Mouse (Mus musculus): ENCODE data around the gene Hdac4. TPM values are rescaled to one million over a fixed set of nuclear protein-coding genes. Genes with fewer than 3 reads are reported as not detected.

Gene Hdac4
- polyA plus RNA-seq, 1 experiment from 2014 or later: 22.0 TPM

- Histone ChIP-seq H3K27ac (ENCODE audit: low read depth, low read length) (no peak overlapping the region), H3K4me3 (ENCODE audit: low read length) (no peak overlapping the region), H3K27me3 (ENCODE audit: control insufficient read depth, insufficient read depth, low read length) (no peaks in the 10 kb centered on the region), H3K36me3 (ENCODE audit: control insufficient read depth, insufficient read depth, low read length) (no peaks in the 10 kb centered on the region), H3K4me2 (replicated peaks; ENCODE audit: low read depth, low read length) (no peak overlapping the region), H3K4me1 (ENCODE audit: control insufficient read depth, insufficient read depth, low read length) (peaks cover 11% of the 10 kb centered on the region; the same call in 1 of the 2 replicates), H3K9me3 (ENCODE audit: control insufficient read depth, low read length) (no peaks in the 10 kb centered on the region), H3K9ac (ENCODE audit: low read depth, low read length) (no peak overlapping the region)
- 73% methylated on average over 3 of the region's 3 CpGs for WGBS
- no peak for ATAC-seq (ENCODE audit: low FRiP score, low TSS enrichment)
These were observed 65.7 kb downstream of the Hdac4 start for GRCm38 (mm10) chr1:92129751-92130150.

- Histone ChIP-seq H3K9me3 (ENCODE audit: control insufficient read depth, low read length) (no peaks in the 10 kb centered on the region), H3K4me2 (replicated peaks; ENCODE audit: low read depth, low read length) (no peak overlapping the region), H3K36me3 (ENCODE audit: control insufficient read depth, insufficient read depth, low read length) (no peaks in the 10 kb centered on the region), H3K9ac (ENCODE audit: low read depth, low read length) (no peak overlapping the region), H3K27me3 (ENCODE audit: control insufficient read depth, insufficient read depth, low read length) (no peaks in the 10 kb centered on the region), H3K4me1 (ENCODE audit: control insufficient read depth, insufficient read depth, low read length) (peaks cover 11% of the 10 kb centered on the region; the same call in 1 of the 2 replicates), H3K27ac (ENCODE audit: low read depth, low read length) (no peak overlapping the region), H3K4me3 (ENCODE audit: low read length) (no peak overlapping the region)
- no peak for ATAC-seq (ENCODE audit: low FRiP score, low TSS enrichment)
- 73% methylated on average over 6 of the region's 6 CpGs for WGBS
These were observed 67.7 kb downstream of the Hdac4 start for GRCm38 (mm10) chr1:92127785-92128184.

- 82% methylated on average over 1 of the region's 1 CpGs for WGBS
- H3K36me3 ChIP-seq (ENCODE audit: control insufficient read depth, insufficient read depth, low read length): no peaks in the 10 kb centered on the region
- no peaks in the 10 kb centered on the region for H3K9me3 ChIP-seq (ENCODE audit: control insufficient read depth, low read length)
- no peak overlapping the region for H3K4me3 ChIP-seq (ENCODE audit: low read length)
- H3K9ac ChIP-seq (ENCODE audit: low read depth, low read length): no peak overlapping the region
- H3K27ac ChIP-seq (ENCODE audit: low read depth, low read length): no peak overlapping the region
- no peak for ATAC-seq (ENCODE audit: low FRiP score, low TSS enrichment)
- peaks cover 11% of the 10 kb centered on the region; the same call in 1 of the 2 replicates for H3K4me1 ChIP-seq (ENCODE audit: control insufficient read depth, insufficient read depth, low read length)
- no peaks in the 10 kb centered on the region for H3K27me3 ChIP-seq (ENCODE audit: control insufficient read depth, insufficient read depth, low read length)
- H3K4me2 ChIP-seq (replicated peaks; ENCODE audit: low read depth, low read length): no peak overlapping the region
These were observed 68.1 kb downstream of the Hdac4 start for GRCm38 (mm10) chr1:92127366-92127765.

GRCm38 (mm10) chr1:92124497-92125201 is 70.8 kb downstream of the Hdac4 start:
- ATAC-seq (ENCODE audit: low FRiP score, low TSS enrichment): no peak
- H3K27ac ChIP-seq (ENCODE audit: low read depth, low read length): no peak overlapping the region
- H3K9me3 ChIP-seq (ENCODE audit: control insufficient read depth, low read length): no peaks in the 10 kb centered on the region
- no peaks in the 10 kb centered on the region for H3K36me3 ChIP-seq (ENCODE audit: control insufficient read depth, insufficient read depth, low read length)
- no peaks in the 10 kb centered on the region for H3K27me3 ChIP-seq (ENCODE audit: control insufficient read depth, insufficient read depth, low read length)
- H3K9ac ChIP-seq (ENCODE audit: low read depth, low read length): no peak overlapping the region
- 61% methylated on average over 3 of the region's 3 CpGs for WGBS
- H3K4me3 ChIP-seq (ENCODE audit: low read length): no peak overlapping the region
- H3K4me1 ChIP-seq (ENCODE audit: control insufficient read depth, insufficient read depth, low read length): 0 out of 2 replicates have a peak, but pooled peaks cover 3% of the 10 kb centered on the region
- no peak overlapping the region for H3K4me2 ChIP-seq (replicated peaks; ENCODE audit: low read depth, low read length)

- ATAC-seq (ENCODE audit: low FRiP score, low TSS enrichment): no peak
- WGBS: 57% methylated on average over 5 of the region's 5 CpGs
These were observed 76.2 kb downstream of the Hdac4 start for GRCm38 (mm10) chr1:92119303-92119702.

GRCm38 (mm10) chr1:92117597-92117996 is 77.9 kb downstream of the Hdac4 start:
- 94% methylated on average over 5 of the region's 5 CpGs for WGBS
- Histone ChIP-seq H3K27ac (ENCODE audit: low read depth, low read length) (no peak overlapping the region), H3K9ac (ENCODE audit: low read depth, low read length) (no peak overlapping the region), H3K27me3 (ENCODE audit: control insufficient read depth, insufficient read depth, low read length) (no peaks in the 10 kb centered on the region), H3K4me3 (ENCODE audit: low read length) (no peak overlapping the region), H3K4me1 (ENCODE audit: control insufficient read depth, insufficient read depth, low read length) (peaks cover 11% of the 10 kb centered on the region), H3K4me2 (replicated peaks; ENCODE audit: low read depth, low read length) (no peak overlapping the region), H3K36me3 (ENCODE audit: control insufficient read depth, insufficient read depth, low read length) (no peaks in the 10 kb centered on the region), H3K9me3 (ENCODE audit: control insufficient read depth, low read length) (no peaks in the 10 kb centered on the region)
- no peak for ATAC-seq (ENCODE audit: low FRiP score, low TSS enrichment)

More at GRCm38 (mm10) chr1:92119303-92119702, 76.2 kb downstream of the Hdac4 start:
- H3K27me3 ChIP-seq (ENCODE audit: control insufficient read depth, insufficient read depth, low read length): no peaks in the 10 kb centered on the region
- no peak overlapping the region for H3K27ac ChIP-seq (ENCODE audit: low read depth, low read length)
- H3K4me3 ChIP-seq (ENCODE audit: low read length): no peak overlapping the region
- H3K9ac ChIP-seq (ENCODE audit: low read depth, low read length): no peak overlapping the region
- H3K4me2 ChIP-seq (replicated peaks; ENCODE audit: low read depth, low read length): no peak overlapping the region
- no peaks in the 10 kb centered on the region for H3K4me1 ChIP-seq (ENCODE audit: control insufficient read depth, insufficient read depth, low read length)
- H3K9me3 ChIP-seq (ENCODE audit: control insufficient read depth, low read length): no peaks in the 10 kb centered on the region
- H3K36me3 ChIP-seq (ENCODE audit: control insufficient read depth, insufficient read depth, low read length): no peaks in the 10 kb centered on the region

- Histone ChIP-seq H3K9me3 (ENCODE audit: control insufficient read depth, low read length) (no peaks in the 10 kb centered on the region), H3K27ac (ENCODE audit: low read depth, low read length) (no peak overlapping the region), H3K4me1 (ENCODE audit: control insufficient read depth, insufficient read depth, low read length) (peaks cover 11% of the 10 kb centered on the region), H3K4me2 (replicated peaks; ENCODE audit: low read depth, low read length) (no peak overlapping the region), H3K27me3 (ENCODE audit: control insufficient read depth, insufficient read depth, low read length) (no peaks in the 10 kb centered on the region), H3K36me3 (ENCODE audit: control insufficient read depth, insufficient read depth, low read length) (no peaks in the 10 kb centered on the region), H3K9ac (ENCODE audit: low read depth, low read length) (no peak overlapping the region), H3K4me3 (ENCODE audit: low read length) (no peak overlapping the region)
- WGBS: 83% methylated on average over 4 of the region's 4 CpGs
- ATAC-seq (ENCODE audit: low FRiP score, low TSS enrichment): no peak
These were observed 79.3 kb downstream of the Hdac4 start for GRCm38 (mm10) chr1:92116169-92116568.

GRCm38 (mm10) chr1:92114091-92114490 is 81.4 kb downstream of the Hdac4 start:
- WGBS: 83% methylated on average over 3 of the region's 3 CpGs
- Histone ChIP-seq H3K27me3 (ENCODE audit: control insufficient read depth, insufficient read depth, low read length) (no peaks in the 10 kb centered on the region), H3K9me3 (ENCODE audit: control insufficient read depth, low read length) (no peaks in the 10 kb centered on the region), H3K4me2 (replicated peaks; ENCODE audit: low read depth, low read length) (no peak overlapping the region), H3K9ac (ENCODE audit: low read depth, low read length) (no peak overlapping the region), H3K4me3 (ENCODE audit: low read length) (no peak overlapping the region), H3K36me3 (ENCODE audit: control insufficient read depth, insufficient read depth, low read length) (no peaks in the 10 kb centered on the region), H3K4me1 (ENCODE audit: control insufficient read depth, insufficient read depth, low read length) (peaks cover 11% of the 10 kb centered on the region), H3K27ac (ENCODE audit: low read depth, low read length) (no peak overlapping the region)
- ATAC-seq (ENCODE audit: low FRiP score, low TSS enrichment): no peak

GRCm38 (mm10) chr1:92113243-92114009 is 82.1 kb downstream of the Hdac4 start:
- Histone ChIP-seq H3K4me1 (ENCODE audit: control insufficient read depth, insufficient read depth, low read length) (peaks cover 11% of the 10 kb centered on the region), H3K4me2 (replicated peaks; ENCODE audit: low read depth, low read length) (no peak overlapping the region), H3K9ac (ENCODE audit: low read depth, low read length) (no peak overlapping the region), H3K36me3 (ENCODE audit: control insufficient read depth, insufficient read depth, low read length) (no peaks in the 10 kb centered on the region), H3K27ac (ENCODE audit: low read depth, low read length) (no peak overlapping the region), H3K4me3 (ENCODE audit: low read length) (no peak overlapping the region), H3K9me3 (ENCODE audit: control insufficient read depth, low read length) (no peaks in the 10 kb centered on the region), H3K27me3 (ENCODE audit: control insufficient read depth, insufficient read depth, low read length) (no peaks in the 10 kb centered on the region)
- WGBS: 66% methylated on average over 6 of the region's 6 CpGs
- ATAC-seq (ENCODE audit: low FRiP score, low TSS enrichment): no peak
